Mouse (Mus musculus) embryonic facial prominence, embryonic 13.5 days (tissue): Measurements from ENCODE around the gene Sephs1. TPM values are rescaled to one million over a fixed set of nuclear protein-coding genes. Genes with fewer than 3 reads are reported as not detected.
"Not testable (repeated sequence)": the region's sequence is repeated elsewhere in the genome, so short reads cannot be mapped to it uniquely, and the experiment has no call there.

Source experiments
- ATAC-seq: fragments of 200-750 bp; cut with Nextera tagmentation; 2 replicates; pipeline ENCODE4 v1.8.0; 2017; ENCODE audit warnings: low read depth; ENCODE audit not compliant: insufficient number of reproducible peaks, insufficient read depth, low FRiP score, low TSS enrichment
- H3K27ac ChIP-seq: fragments of 300-500 bp; sonication (generic); 2 replicates; pipeline ENCODE4 v1.5.1; 2015; ENCODE audit warnings: moderate library complexity, mild to moderate bottlenecking, inconsistent platforms
- H3K27me3 ChIP-seq: fragments of 300-500 bp; sonication (generic); 2 replicates; pipeline ENCODE4 v1.6.1; 2015; ENCODE audit warnings: mild to moderate bottlenecking, inconsistent platforms
- H3K36me3 ChIP-seq: fragments of 300-500 bp; sonication (generic); 2 replicates; pipeline ENCODE4 v1.6.1; 2015; ENCODE audit warnings: mild to moderate bottlenecking, inconsistent platforms
- H3K4me1 ChIP-seq: fragments of 300-500 bp; sonication (generic); 2 replicates; pipeline ENCODE4 v1.6.1; 2015; ENCODE audit warnings: inconsistent platforms
- H3K4me2 ChIP-seq: fragments of 300-500 bp; sonication (generic); 2 replicates; pipeline ENCODE4 v1.6.1; 2015; ENCODE audit warnings: moderate library complexity, mild to moderate bottlenecking, inconsistent platforms
- H3K4me3 ChIP-seq: fragments of 300-500 bp; sonication (generic); 2 replicates; pipeline ENCODE4 v1.5.1; 2015; ENCODE audit warnings: mild to moderate bottlenecking, inconsistent platforms
- H3K9ac ChIP-seq: fragments of 300-500 bp; sonication (generic); 2 replicates; pipeline ENCODE4 v1.6.1; 2015; ENCODE audit warnings: mild to moderate bottlenecking, inconsistent platforms
- H3K9me3 ChIP-seq: fragments of 300-500 bp; sonication (generic); 2 replicates; pipeline ENCODE4 v1.6.1; 2016; ENCODE audit warnings: inconsistent platforms
- WGBS: fragments of 180-500 bp; shearing (Covaris S2); methylation state at CpG from one replicate; pipeline ENCODE4 v1.1.7; 2015; ENCODE audit warnings: mixed read lengths; 5-methylcytosine and 5-hydroxymethylcytosine counted together
- polyA plus RNA-seq: library from polyadenylated mRNA; unstranded; fragments of >200 nt; fragmentation: Nextera tagmentation; extraction: Ambion mirVana; gene quantifications from 2 replicates; pipeline ENCODE4 v1.2.1, GENCODE M21; 2015

The Sephs1 gene
- polyA plus RNA-seq, 1 experiment from 2014 or later = 111 TPM

GRCm38 (mm10) chr2:4934516-4934915, 53.2 kb downstream of the Sephs1 start:
- no peaks in the 10 kb centered on the region for H3K9me3 ChIP-seq
- peaks cover 55% of the 10 kb centered on the region for H3K36me3 ChIP-seq
- no peak overlapping the region for H3K4me2 ChIP-seq
- no peaks in the 10 kb centered on the region for H3K4me1 ChIP-seq
- no peak overlapping the region for H3K27ac ChIP-seq
- H3K27me3 ChIP-seq = no peaks in the 10 kb centered on the region
- no peak overlapping the region for H3K4me3 ChIP-seq
- ATAC-seq = no peak
- 91% methylated on average over 9 of the region's 9 CpGs for WGBS
- no peak overlapping the region for H3K9ac ChIP-seq

GRCm38 (mm10) chr2:4937931-4938330, 56.6 kb downstream of the Sephs1 start:
- ATAC-seq = no peak

GRCm38 (mm10) chr2:4940861-4941260, 59.5 kb downstream of the Sephs1 start:
- Histone ChIP-seq H3K9ac (no peak overlapping the region), H3K27ac (no peak overlapping the region), H3K36me3 (peaks cover 33% of the 10 kb centered on the region), H3K4me2 (no peak overlapping the region), H3K4me1 (no peaks in the 10 kb centered on the region), H3K9me3 (peaks cover 8% of the 10 kb centered on the region; the same call in 1 of the 2 replicates), H3K27me3 (no peaks in the 10 kb centered on the region), H3K4me3 (no peak overlapping the region)
- 91% methylated on average over 11 of the region's 11 CpGs for WGBS
- ATAC-seq = no peak

More at GRCm38 (mm10) chr2:4937931-4938330, 56.6 kb downstream of the Sephs1 start:
- Histone ChIP-seq H3K36me3 (peaks cover 38% of the 10 kb centered on the region), H3K27me3 (no peaks in the 10 kb centered on the region), H3K9me3 (no peaks in the 10 kb centered on the region), H3K27ac (no peak overlapping the region), H3K4me1 (no peaks in the 10 kb centered on the region), H3K4me2 (no peak overlapping the region), H3K4me3 (no peak overlapping the region), H3K9ac (no peak overlapping the region)
- 95% methylated on average over 7 of the region's 7 CpGs for WGBS

GRCm38 (mm10) chr2:4949691-4950090, 68.3 kb downstream of the Sephs1 start:
- H3K4me2 ChIP-seq, H3K9ac ChIP-seq, H3K4me1 ChIP-seq, ATAC-seq, H3K9me3 ChIP-seq, H3K27me3 ChIP-seq, H3K27ac ChIP-seq, H3K36me3 ChIP-seq, H3K4me3 ChIP-seq: not testable (repeated sequence)
- WGBS = 77% methylated on average over 5 of the region's 8 CpGs

- no peaks in the 10 kb centered on the region for H3K36me3 ChIP-seq
- H3K27me3 ChIP-seq = no peaks in the 10 kb centered on the region
- 89% methylated on average over 2 of the region's 2 CpGs for WGBS
- H3K4me1 ChIP-seq = no peaks in the 10 kb centered on the region
- no peak overlapping the region for H3K4me2 ChIP-seq
- H3K9ac ChIP-seq = no peak overlapping the region
- ATAC-seq = no peak
- no peak overlapping the region for H3K4me3 ChIP-seq
- 0 out of 2 replicates have a peak, but pooled peaks cover 6% of the 10 kb centered on the region for H3K9me3 ChIP-seq
- H3K27ac ChIP-seq = no peak overlapping the region
These were observed 69.6 kb downstream of the Sephs1 start for GRCm38 (mm10) chr2:4950986-4951385.

GRCm38 (mm10) chr2:4954216-4954760, 72.9 kb downstream of the Sephs1 start:
- no peak overlapping the region for H3K4me3 ChIP-seq
- WGBS = 71% methylated on average over 6 of the region's 6 CpGs
- H3K4me1 ChIP-seq = 0 out of 2 replicates have a peak, but pooled peaks cover 2% of the 10 kb centered on the region
- H3K27ac ChIP-seq = no peak overlapping the region
- no peak for ATAC-seq
- 0 out of 2 replicates have a peak, but pooled peaks cover 6% of the 10 kb centered on the region for H3K9me3 ChIP-seq
- H3K4me2 ChIP-seq = no peak overlapping the region
- H3K9ac ChIP-seq = no peak overlapping the region
- H3K27me3 ChIP-seq = no peaks in the 10 kb centered on the region
- no peaks in the 10 kb centered on the region for H3K36me3 ChIP-seq

GRCm38 (mm10) chr2:4958039-4958438, 76.7 kb downstream of the Sephs1 start:
- Histone ChIP-seq H3K4me1 (0 out of 2 replicates have a peak, but pooled peaks cover 2% of the 10 kb centered on the region), H3K9me3 (no peaks in the 10 kb centered on the region), H3K27ac (peak overlapping the region; percentile 28; the same call in 1 of the 2 replicates), H3K36me3 (no peaks in the 10 kb centered on the region), H3K9ac (no peak overlapping the region), H3K27me3 (no peaks in the 10 kb centered on the region), H3K4me3 (no peak overlapping the region), H3K4me2 (no peak overlapping the region)
- ATAC-seq = no peak
- WGBS = 79% methylated on average over 12 of the region's 12 CpGs

Other genes with a start within 250 kb of the Sephs1 start
- 38.4 and 40.8 TPM in 2 replicates for gene Prpf18, start 229.5 kb upstream of the Sephs1 start, polyA plus RNA-seq
- gene Bend7, start 163.7 kb upstream of the Sephs1 start, polyA plus RNA-seq = 1.4 and 2.7 TPM in 2 replicates
- 50.9 and 56.8 TPM in 2 replicates for gene Phyh, start 37.5 kb downstream of the Sephs1 start, polyA plus RNA-seq
- gene Ucma, start 94.6 kb downstream of the Sephs1 start, polyA plus RNA-seq = 0.69 and 0.98 TPM in 2 replicates
- gene Mcm10, start 131.2 kb downstream of the Sephs1 start, polyA plus RNA-seq = 31.8 and 34.0 TPM in 2 replicates
- 5.4 and 5.6 TPM in 2 replicates for gene Optn, start 182.5 kb downstream of the Sephs1 start, polyA plus RNA-seq